Mouse (Mus musculus) lung, adult 2 months (tissue): ENCODE measurements at regions not wholly inside any gene's neighbourhood (a gene's known extent, or its start where the extent isn't known, plus 50 kb on each side); places are given as distances from the start of the nearest gene placed in this dataset.

Experiments
- CTCF ChIP-seq: fragments of 200-500 bp; IDR thresholded peaks from 2 replicates; pipeline ENCODE4 v1.5.1; 2011; ENCODE audit warnings: mild to moderate bottlenecking, low read length, control low read depth; ENCODE audit not compliant: insufficient read depth
- POLR2A ChIP-seq: fragments of 200-500 bp; IDR thresholded peaks from 2 replicates; pipeline ENCODE4 v1.6.1; 2011; ENCODE audit warnings: low read depth, mild to moderate bottlenecking, control low read depth, low read length, borderline replicate concordance; ENCODE audit errors: extremely low read depth

DNA sequence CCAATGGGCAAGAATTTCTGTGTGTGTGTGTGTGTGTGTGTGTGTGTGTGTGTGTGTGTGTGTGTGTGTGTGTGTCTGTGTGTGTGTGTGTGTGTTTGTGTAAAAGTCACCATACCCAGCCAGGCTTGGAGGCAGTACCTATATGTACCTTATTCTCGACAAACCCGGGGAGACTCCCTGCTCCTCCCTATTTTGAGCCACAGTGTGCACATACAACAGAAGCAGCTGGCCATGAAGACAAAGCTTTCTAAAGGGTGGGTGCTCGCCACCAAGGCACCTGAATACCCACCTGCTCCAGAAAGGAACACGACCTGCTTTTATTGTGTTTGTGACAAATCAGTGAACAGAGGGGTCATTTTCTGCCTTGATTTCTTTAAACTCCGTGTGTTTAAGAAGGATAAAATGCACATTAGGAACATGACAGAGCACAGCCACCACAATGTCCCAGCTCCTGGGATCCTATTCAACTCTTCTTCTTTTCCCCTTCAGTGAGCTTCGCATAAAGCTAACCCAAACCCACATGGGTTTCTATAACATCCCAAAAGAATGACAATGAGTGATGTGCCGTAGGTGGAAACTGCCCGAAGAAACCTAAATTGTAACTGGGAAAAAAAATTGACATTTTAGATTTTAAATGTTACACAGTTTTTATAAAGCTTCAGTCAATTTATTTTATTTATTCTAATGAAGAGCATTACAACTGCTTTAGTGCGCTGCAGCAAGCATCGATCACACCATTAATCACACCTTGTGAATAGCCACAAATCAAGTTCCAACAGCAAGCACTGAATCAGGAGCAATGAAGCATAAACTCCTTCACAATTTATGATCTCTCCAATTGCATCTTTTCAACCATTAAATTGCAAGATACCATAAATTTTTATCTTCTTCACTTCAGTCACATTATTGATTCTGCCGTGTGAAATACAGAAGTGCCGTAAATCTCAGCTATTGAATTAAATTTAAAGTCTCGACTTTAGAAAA is 232.0 kb downstream of the Cdca7 start:
- no peak for TF ChIP-seq CTCF
- TF ChIP-seq POLR2A: no peak
